Mouse (Mus musculus): ENCODE results near the gene Plch2. TPM values are rescaled to one million over a fixed set of nuclear protein-coding genes. Genes with fewer than 3 reads are reported as not detected.

Plch2 gene
- polyA plus RNA-seq, 1 experiment from 2014 or later, result 15.4 TPM

- ATAC-seq (ENCODE audit: low FRiP score, low TSS enrichment) (no peak), DNase-seq (ENCODE audit: low spot score) (no peak)
- peaks cover 14% of the 10 kb centered on the region for H3K4me1 ChIP-seq (replicated peaks; ENCODE audit: control insufficient read depth, insufficient read depth)
- no peak overlapping the region for H3K4me2 ChIP-seq (replicated peaks; ENCODE audit: low read depth)
- H3K4me3 ChIP-seq (ENCODE audit: low read depth, low read length), result no peak overlapping the region
- TF ChIP-seq EP300 (optimal IDR thresholded peaks at IDR 0.05), result no peak
- TF ChIP-seq CTCF (IDR thresholded peaks at IDR 0.05; ENCODE audit: low read depth), result no peak
- WGBS, result 59% methylated on average over 3 of the region's 3 CpGs
- no peak overlapping the region for H3K27ac ChIP-seq (replicated peaks)
- no peak overlapping the region for H3K9ac ChIP-seq (ENCODE audit: low read length)
- peaks cover 17% of the 10 kb centered on the region for H3K36me3 ChIP-seq (ENCODE audit: control insufficient read depth, insufficient read depth, low read length)
- H3K9me3 ChIP-seq (ENCODE audit: control insufficient read depth, low read length), result no peaks in the 10 kb centered on the region
- no peaks in the 10 kb centered on the region; the same call in 1 of the 2 replicates for H3K27me3 ChIP-seq (ENCODE audit: control insufficient read depth, insufficient read depth, low read length)
Measured at GRCm38 (mm10) chr4:154965856-154966255, 90.7 kb downstream of the Plch2 start.

GRCm38 (mm10) chr4:154964581-154965235 is 91.9 kb downstream of the Plch2 start:
- Histone ChIP-seq H3K27ac (replicated peaks) (peak overlapping the region; percentile 86), H3K27me3 (ENCODE audit: control insufficient read depth, insufficient read depth, low read length) (peaks cover 5% of the 10 kb centered on the region; the same call in 1 of the 2 replicates), H3K4me2 (replicated peaks; ENCODE audit: low read depth) (peak overlapping the region; percentile 88), H3K36me3 (ENCODE audit: control insufficient read depth, insufficient read depth, low read length) (peaks cover 6% of the 10 kb centered on the region), H3K9ac (ENCODE audit: low read length) (peak overlapping the region; percentile 83), H3K9me3 (ENCODE audit: control insufficient read depth, low read length) (no peaks in the 10 kb centered on the region), H3K4me3 (ENCODE audit: low read depth, low read length) (peak overlapping the region; percentile 77), H3K4me1 (replicated peaks; ENCODE audit: control insufficient read depth, insufficient read depth) (peaks cover 15% of the 10 kb centered on the region)
- DNase-seq (ENCODE audit: low spot score), result no peak
- ATAC-seq (ENCODE audit: low FRiP score, low TSS enrichment), result no peak
- TF ChIP-seq EP300 (optimal IDR thresholded peaks at IDR 0.05) (no peak), CTCF (IDR thresholded peaks at IDR 0.05; ENCODE audit: low read depth) (no peak)
- under 1% methylated on average over 34 of the region's 36 CpGs for WGBS

DNA sequence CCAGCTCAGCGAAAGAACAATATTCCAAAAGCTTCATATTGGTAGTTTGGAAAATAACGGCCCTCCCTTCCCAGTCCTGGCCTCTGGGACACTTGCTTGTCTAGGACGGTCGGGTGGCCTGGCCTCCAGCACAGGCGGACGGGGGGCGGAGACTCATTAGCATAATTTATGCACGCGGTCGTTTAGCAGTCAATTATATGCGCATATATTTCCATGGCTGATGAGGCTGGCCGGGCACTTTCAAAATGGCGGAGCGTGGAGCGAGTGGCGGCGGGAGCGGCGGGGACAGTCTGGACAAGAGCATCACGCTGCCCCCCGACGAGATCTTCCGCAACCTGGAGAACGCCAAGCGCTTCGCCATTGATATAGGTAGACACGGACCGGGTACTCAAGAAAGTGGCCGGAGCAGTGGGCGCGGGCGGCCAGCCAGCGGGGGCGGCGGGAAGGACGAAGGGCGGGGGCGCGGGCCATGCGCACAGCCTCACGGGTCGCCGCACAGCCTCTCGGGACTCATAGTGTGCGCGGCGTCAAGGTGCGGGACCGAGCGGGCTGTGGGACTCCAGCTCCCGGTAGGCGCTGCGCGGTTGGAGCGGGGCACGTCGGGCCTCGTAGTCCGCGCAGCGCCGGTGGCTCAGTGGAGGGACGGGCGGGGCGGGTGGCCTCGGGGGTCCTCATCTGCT is 92.5 kb downstream of the Plch2 start, which contains the start of gene Pank4:
Gene Pank4, plus strand, starts transcription at position 223 of the 680 bp plus-strand sequence.
- peaks cover under 1% of the 10 kb centered on the region; the same call in 1 of the 2 replicates for H3K36me3 ChIP-seq (ENCODE audit: control insufficient read depth, insufficient read depth, low read length)
- under 1% methylated on average over 54 of the region's 66 CpGs for WGBS
- peak within 1 kb of the TSS; percentile 88 for H3K4me2 ChIP-seq (replicated peaks; ENCODE audit: low read depth)
- no peaks in the 10 kb centered on the region for H3K9me3 ChIP-seq (ENCODE audit: control insufficient read depth, low read length)
- H3K27me3 ChIP-seq (ENCODE audit: control insufficient read depth, insufficient read depth, low read length), result peaks cover 9% of the 10 kb centered on the region; the same call in 1 of the 2 replicates
- H3K27ac ChIP-seq (replicated peaks), result peak within 1 kb of the TSS; percentile 86
- H3K4me1 ChIP-seq (replicated peaks; ENCODE audit: control insufficient read depth, insufficient read depth), result peaks cover 15% of the 10 kb centered on the region
- H3K4me3 ChIP-seq (ENCODE audit: low read depth, low read length), result peak within 1 kb of the TSS; percentile 77
- H3K9ac ChIP-seq (ENCODE audit: low read length), result peak within 1 kb of the TSS; percentile 83
- DNase-seq (ENCODE audit: low spot score) (peak; percentile 91), ATAC-seq (ENCODE audit: low FRiP score, low TSS enrichment) (peak; percentile 96)
- TF ChIP-seq EP300 (optimal IDR thresholded peaks at IDR 0.05) (no peak), CTCF (IDR thresholded peaks at IDR 0.05; ENCODE audit: low read depth) (no peak)

DNA sequence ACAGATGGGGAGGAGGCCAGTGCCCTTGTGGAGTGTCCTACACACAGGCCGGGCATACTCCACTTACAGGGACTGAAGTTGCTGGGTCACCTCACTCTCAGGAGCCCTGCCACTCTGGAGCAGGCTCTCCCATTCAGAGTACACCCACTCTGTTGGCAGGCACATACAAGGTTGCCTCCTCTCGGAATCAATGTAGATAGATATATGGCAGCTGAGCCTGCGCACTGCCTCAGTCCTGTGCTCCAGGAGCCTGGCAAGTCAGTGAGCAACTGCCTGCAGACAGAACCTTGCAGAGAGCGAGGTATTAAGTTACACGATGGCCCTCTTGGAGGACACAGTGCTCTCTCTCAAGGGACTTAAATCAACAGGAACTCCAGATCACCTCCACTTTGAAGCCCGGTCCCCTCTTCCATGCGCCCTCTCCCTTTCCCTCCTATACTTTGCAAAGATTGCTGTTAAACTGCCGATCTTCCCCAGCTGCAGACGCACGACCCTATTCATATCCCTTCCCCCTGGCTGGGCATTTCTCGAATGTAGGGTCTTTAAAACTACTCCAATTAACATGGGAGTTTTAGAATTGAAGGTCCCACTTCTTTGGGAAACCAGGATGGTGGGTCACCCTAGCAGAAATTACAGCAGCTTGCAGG is 93.3 kb downstream of the Plch2 start:
- peak overlapping the region; percentile 86 for H3K27ac ChIP-seq (replicated peaks)
- ATAC-seq (ENCODE audit: low FRiP score, low TSS enrichment), result no peak
- H3K4me3 ChIP-seq (ENCODE audit: low read depth, low read length), result peak overlapping the region; percentile 77
- peak overlapping the region; percentile 88 for H3K4me2 ChIP-seq (replicated peaks; ENCODE audit: low read depth)
- 45% methylated on average over 11 of the region's 11 CpGs for WGBS
- no peak for TF ChIP-seq CTCF (IDR thresholded peaks at IDR 0.05; ENCODE audit: low read depth)
- TF ChIP-seq EP300 (optimal IDR thresholded peaks at IDR 0.05), result no peak
- no peaks in the 10 kb centered on the region; the same call in 1 of the 2 replicates for H3K36me3 ChIP-seq (ENCODE audit: control insufficient read depth, insufficient read depth, low read length)
- H3K4me1 ChIP-seq (replicated peaks; ENCODE audit: control insufficient read depth, insufficient read depth), result peaks cover 15% of the 10 kb centered on the region
- no peaks in the 10 kb centered on the region for H3K9me3 ChIP-seq (ENCODE audit: control insufficient read depth, low read length)
- H3K9ac ChIP-seq (ENCODE audit: low read length), result no peak overlapping the region
- peaks cover 9% of the 10 kb centered on the region; the same call in 1 of the 2 replicates for H3K27me3 ChIP-seq (ENCODE audit: control insufficient read depth, insufficient read depth, low read length)
- no peak for DNase-seq (ENCODE audit: low spot score)

GRCm38 (mm10) chr4:154962683-154963082 is 93.9 kb downstream of the Plch2 start:
- H3K9ac ChIP-seq (ENCODE audit: low read length), result no peak overlapping the region
- no peak overlapping the region for H3K4me3 ChIP-seq (ENCODE audit: low read depth, low read length)
- DNase-seq (ENCODE audit: low spot score) (no peak), ATAC-seq (ENCODE audit: low FRiP score, low TSS enrichment) (no peak)
- no peak for TF ChIP-seq CTCF (IDR thresholded peaks at IDR 0.05; ENCODE audit: low read depth)
- no peak for TF ChIP-seq EP300 (optimal IDR thresholded peaks at IDR 0.05)
- H3K27ac ChIP-seq (replicated peaks), result no peak overlapping the region
- 92% methylated on average over 7 of the region's 7 CpGs for WGBS
- H3K36me3 ChIP-seq (ENCODE audit: control insufficient read depth, insufficient read depth, low read length), result no peaks in the 10 kb centered on the region; the same call in 1 of the 2 replicates
- peaks cover 9% of the 10 kb centered on the region; the same call in 1 of the 2 replicates for H3K27me3 ChIP-seq (ENCODE audit: control insufficient read depth, insufficient read depth, low read length)
- no peaks in the 10 kb centered on the region for H3K9me3 ChIP-seq (ENCODE audit: control insufficient read depth, low read length)
- H3K4me2 ChIP-seq (replicated peaks; ENCODE audit: low read depth), result no peak overlapping the region
- H3K4me1 ChIP-seq (replicated peaks; ENCODE audit: control insufficient read depth, insufficient read depth), result peaks cover 15% of the 10 kb centered on the region

All from stomach, postnatal 0 days (tissue).